Mouse (Mus musculus): ENCODE measurements around the gene Teddm1b. TPM values are rescaled to one million over a fixed set of nuclear protein-coding genes. Genes with fewer than 3 reads are reported as not detected.

Teddm1b gene
- polyA plus RNA-seq, 1 experiment from 2014 or later = 0.10 TPM

DNA sequence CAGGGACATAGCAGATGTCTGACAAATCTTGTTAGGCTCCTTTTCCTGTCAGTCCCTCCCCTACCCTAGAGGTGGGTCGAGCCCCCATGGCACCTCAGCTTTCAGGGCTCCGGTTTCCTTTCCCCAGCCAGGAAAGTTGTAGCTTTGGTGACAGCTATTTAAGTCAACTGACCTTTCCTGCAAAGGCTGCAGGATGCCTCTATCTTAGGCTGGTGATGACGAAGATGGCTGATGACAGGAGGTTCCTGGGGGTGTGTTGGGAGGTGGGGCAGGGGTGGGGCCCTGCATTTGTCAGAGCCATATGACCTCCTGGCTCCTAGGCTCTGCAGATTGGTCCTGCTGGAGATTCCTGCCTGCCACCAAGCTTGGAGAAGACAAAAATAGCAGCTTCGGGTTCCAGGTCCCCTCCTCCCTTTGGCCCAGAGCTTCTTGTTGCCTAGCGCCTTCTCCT is 48.5 kb downstream of the Teddm1b start:
- H3K36me3 ChIP-seq = no peaks in the 10 kb centered on the region
- H3K9ac ChIP-seq = no peak overlapping the region
- H3K4me3 ChIP-seq = no peak overlapping the region
- 9% methylated on average over 5 of the region's 5 CpGs for WGBS
- ATAC-seq (replicated peaks; ENCODE audit: insufficient number of reproducible peaks, insufficient read depth, low FRiP score, low read depth) = peak; percentile 88
- H3K27me3 ChIP-seq = no peaks in the 10 kb centered on the region
- no peaks in the 10 kb centered on the region for H3K9me3 ChIP-seq (replicated peaks)
- H3K27ac ChIP-seq = peak overlapping the region; percentile 72
- no peak overlapping the region for H3K4me2 ChIP-seq
- H3K4me1 ChIP-seq (replicated peaks) = peaks cover 22% of the 10 kb centered on the region

DNA sequence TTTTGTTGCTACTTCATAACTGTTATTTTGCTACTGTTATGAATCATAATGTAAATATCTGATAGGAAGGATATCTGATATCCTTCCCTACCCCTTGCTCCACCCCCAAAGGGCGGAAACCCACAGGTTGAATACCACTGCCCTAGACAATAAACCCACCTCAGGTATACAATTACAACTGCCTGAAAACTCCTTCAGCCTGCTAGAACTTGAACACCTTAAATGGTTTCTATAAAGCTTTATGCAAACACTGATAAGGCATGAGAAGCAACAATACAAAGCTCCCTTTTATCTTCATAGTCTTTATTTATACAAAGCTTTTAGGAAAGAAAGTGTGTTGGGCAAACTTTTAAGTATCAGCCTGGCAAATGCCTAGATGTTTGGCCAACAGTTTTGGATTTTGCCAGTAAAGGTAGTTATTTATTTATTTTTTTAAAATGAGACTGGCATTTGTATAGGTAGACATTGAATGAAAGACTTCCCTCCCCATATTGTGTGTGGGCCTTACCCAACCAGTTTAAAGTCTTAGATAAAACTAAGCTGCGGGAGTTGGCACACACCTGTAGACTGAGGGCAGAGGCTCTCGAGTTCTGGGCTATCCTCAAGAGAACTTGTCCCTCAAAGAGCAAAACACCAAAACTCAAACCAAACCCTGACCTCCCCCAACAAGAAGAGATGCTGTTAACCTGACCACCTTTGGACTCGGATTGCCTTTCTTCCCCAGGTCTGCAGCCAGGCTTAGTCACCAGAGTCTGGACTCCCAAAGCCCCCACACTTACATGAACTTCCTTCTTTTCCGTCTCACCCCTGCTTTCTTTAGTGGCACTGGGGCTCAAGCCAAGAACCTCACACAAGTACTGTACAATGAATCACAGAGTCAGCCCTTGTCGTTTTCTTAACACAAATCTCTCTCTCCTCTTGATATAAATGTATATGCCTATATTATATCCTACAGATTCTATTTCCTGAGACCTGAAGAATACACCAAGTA is 50.5 kb downstream of the Teddm1b start:
- no peaks in the 10 kb centered on the region for H3K27me3 ChIP-seq
- H3K27ac ChIP-seq = no peak overlapping the region
- H3K4me3 ChIP-seq = no peak overlapping the region
- no peaks in the 10 kb centered on the region for H3K9me3 ChIP-seq (replicated peaks)
- H3K9ac ChIP-seq = no peak overlapping the region
- peaks cover 12% of the 10 kb centered on the region for H3K4me1 ChIP-seq (replicated peaks)
- WGBS = 75% methylated on average over 6 of the region's 6 CpGs
- no peak overlapping the region for H3K4me2 ChIP-seq
- no peaks in the 10 kb centered on the region for H3K36me3 ChIP-seq
- ATAC-seq (replicated peaks; ENCODE audit: insufficient number of reproducible peaks, insufficient read depth, low FRiP score, low read depth) = no peak

Small RNAs within 50 kb of the gene (microRNA-seq; reads per million reads assigned to microRNA genes)
- gene Mir8114 = 13.9 reads per million, percentile 29 among the genes with 10 or more reads in this experiment

Other genes starting within 250 kb of the Teddm1b start
- 0.19 and 0.24 TPM in 2 replicates for gene Rgs8, start 221.3 kb upstream of the Teddm1b start, polyA plus RNA-seq (2015; fragmentation: Nextera tagmentation; extraction: Ambion mirVana)
- gene Rgs16, start 134.0 kb upstream of the Teddm1b start, polyA plus RNA-seq (2015; fragmentation: Nextera tagmentation; extraction: Ambion mirVana) = 5.9 and 6.4 TPM in 2 replicates
- 23.4 and 24.3 TPM in 2 replicates for gene Rnasel, start 124.9 kb upstream of the Teddm1b start, polyA plus RNA-seq (2015; fragmentation: Nextera tagmentation; extraction: Ambion mirVana)
- gene Rgsl1, start 30.2 kb upstream of the Teddm1b start, polyA plus RNA-seq (2015; fragmentation: Nextera tagmentation; extraction: Ambion mirVana) = not detected in 2 replicates
- not detected in 2 replicates for gene Teddm1a, start 17.4 kb downstream of the Teddm1b start, polyA plus RNA-seq (2015; fragmentation: Nextera tagmentation; extraction: Ambion mirVana)
- gene Glul, start 25.6 kb downstream of the Teddm1b start, polyA plus RNA-seq (2015; fragmentation: Nextera tagmentation; extraction: Ambion mirVana) = 56.4 and 68.3 TPM in 2 replicates
- gene Teddm2, start 25.9 kb downstream of the Teddm1b start, polyA plus RNA-seq (2015; fragmentation: Nextera tagmentation; extraction: Ambion mirVana) = 0.19 and 0.44 TPM in 2 replicates